Mouse (Mus musculus) midbrain, embryonic 15.5 days (tissue): ENCODE results near the gene Ciz1. TPM values are rescaled to one million over a fixed set of nuclear protein-coding genes. Genes with fewer than 3 reads are reported as not detected.

ENCODE experiments used
- ATAC-seq: fragments of 200-750 bp; cut with Nextera tagmentation; replicated peaks from 2 replicates; pipeline ENCODE4 v1.8.0; 2017; ENCODE audit warnings: moderate TSS enrichment
- H3K27ac ChIP-seq: fragments of 300-500 bp; sonication (generic); 2 replicates; pipeline ENCODE4 v1.5.1; 2015; ENCODE audit warnings: mild to moderate bottlenecking, inconsistent platforms
- H3K27me3 ChIP-seq: fragments of 300-500 bp; sonication (generic); replicated peaks from 2 replicates; pipeline ENCODE4 v1.6.1; 2015; ENCODE audit warnings: inconsistent platforms
- H3K36me3 ChIP-seq: fragments of 300-500 bp; sonication (generic); replicated peaks from 2 replicates; pipeline ENCODE4 v1.6.1; 2015; ENCODE audit warnings: inconsistent platforms
- H3K4me1 ChIP-seq: fragments of 300-500 bp; sonication (generic); 2 replicates; pipeline ENCODE4 v1.6.1; 2015; ENCODE audit warnings: inconsistent platforms
- H3K4me2 ChIP-seq: fragments of 300-500 bp; sonication (generic); 2 replicates; pipeline ENCODE4 v1.6.1; 2015; ENCODE audit warnings: inconsistent platforms, mild to moderate bottlenecking, moderate library complexity
- H3K4me3 ChIP-seq: fragments of 300-500 bp; sonication (generic); 2 replicates; pipeline ENCODE4 v1.5.1; 2015; ENCODE audit warnings: mild to moderate bottlenecking, inconsistent platforms
- H3K9ac ChIP-seq: fragments of 300-500 bp; sonication (generic); 2 replicates; pipeline ENCODE4 v1.6.1; 2015; ENCODE audit warnings: mild to moderate bottlenecking, inconsistent platforms
- H3K9me3 ChIP-seq: fragments of 300-500 bp; sonication (generic); 2 replicates; pipeline ENCODE4 v1.6.1; 2016; ENCODE audit warnings: inconsistent platforms
- WGBS: fragments of 180-500 bp; shearing (Covaris S2); methylation state at CpG from one replicate; pipeline ENCODE4 v1.1.7; 2015; ENCODE audit warnings: mixed read lengths; 5-methylcytosine and 5-hydroxymethylcytosine counted together
- polyA plus RNA-seq: library from polyadenylated mRNA; unstranded; fragments of >200 nt; fragmentation: Nextera tagmentation; extraction: Ambion mirVana; gene quantifications from 2 replicates; pipeline ENCODE4 v1.2.1, GENCODE M21; 2015

The Ciz1 gene
- polyA plus RNA-seq, 1 experiment from 2014 or later, result 64.4 TPM

DNA sequence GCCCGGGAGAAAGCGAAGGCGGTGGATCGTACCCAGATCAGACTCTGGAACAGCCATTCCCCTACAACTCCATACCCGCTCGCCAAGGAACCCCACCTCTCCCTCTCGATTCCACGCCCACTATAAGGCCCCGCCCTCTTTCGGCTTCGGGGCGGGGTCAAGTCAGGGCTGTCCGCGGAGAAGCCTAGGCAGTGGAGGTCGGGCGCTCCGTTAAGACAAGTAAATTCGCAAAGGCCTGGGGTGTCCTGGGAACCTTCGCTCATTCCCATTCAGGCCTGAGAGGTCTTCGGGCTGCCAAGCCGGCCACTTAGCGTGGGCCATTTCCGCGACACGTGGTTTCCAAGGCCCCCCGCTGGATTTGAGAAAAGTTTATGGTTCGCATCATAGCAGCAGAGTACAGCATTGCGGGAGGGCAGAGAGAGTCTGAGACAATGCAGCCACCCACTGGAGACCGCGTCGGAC is 43.4 kb downstream of the Ciz1 start, which contains the start of gene Ptges2:
Gene Ptges2, plus strand, starts transcription at position 413 of the 462 bp plus-strand sequence.
- no peaks in the 10 kb centered on the region for H3K36me3 ChIP-seq
- WGBS, result under 1% methylated on average over 31 of the region's 31 CpGs
- peak within 1 kb of the TSS; percentile 95 for H3K27ac ChIP-seq
- H3K9me3 ChIP-seq, result no peaks in the 10 kb centered on the region
- peaks cover 22% of the 10 kb centered on the region for H3K4me1 ChIP-seq
- no peaks in the 10 kb centered on the region for H3K27me3 ChIP-seq
- peak within 1 kb of the TSS; percentile 73 for H3K9ac ChIP-seq
- peak within 1 kb of the TSS; percentile 69 for H3K4me3 ChIP-seq
- ATAC-seq, result peak; percentile 92
- H3K4me2 ChIP-seq, result peak within 1 kb of the TSS; percentile 88

DNA sequence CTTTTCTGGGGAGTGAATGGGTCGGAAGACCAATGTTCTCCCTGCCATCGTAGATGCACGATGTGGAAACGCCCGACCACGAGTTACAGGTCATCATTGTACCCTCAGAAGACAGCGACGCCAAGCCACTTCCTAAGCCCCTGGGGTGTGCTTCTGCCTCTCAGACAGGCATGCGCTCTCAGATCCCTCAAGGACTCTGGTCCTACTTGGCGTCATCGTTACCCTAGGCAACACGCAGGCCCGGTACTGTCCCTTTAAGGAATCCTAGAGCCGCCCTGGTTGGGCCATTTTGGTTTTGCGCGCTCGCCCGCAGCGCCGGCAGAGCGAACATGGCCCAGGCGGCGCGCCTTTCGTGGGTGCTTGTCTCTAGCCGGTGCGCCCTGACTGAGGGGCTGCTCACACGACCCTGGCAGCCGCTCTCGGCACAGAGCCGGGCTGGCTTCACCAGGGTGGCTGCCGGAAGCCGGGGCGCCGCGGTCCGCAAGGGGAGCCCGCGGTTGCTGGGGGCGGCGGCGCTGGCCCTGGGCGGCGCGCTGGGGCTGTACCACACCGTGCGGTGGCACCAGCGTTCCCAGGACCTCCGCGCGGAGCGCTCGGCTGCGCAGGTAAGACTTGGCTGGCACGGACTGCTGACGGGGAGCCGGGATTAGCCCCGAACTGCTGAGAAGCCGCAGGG is 44.0 kb downstream of the Ciz1 start:
- peak overlapping the region; percentile 69 for H3K4me3 ChIP-seq
- peak overlapping the region; percentile 73 for H3K9ac ChIP-seq
- peaks cover 22% of the 10 kb centered on the region for H3K4me1 ChIP-seq
- under 1% methylated on average over 59 of the region's 59 CpGs for WGBS
- H3K9me3 ChIP-seq, result no peaks in the 10 kb centered on the region
- H3K27ac ChIP-seq, result peak overlapping the region; percentile 95
- H3K36me3 ChIP-seq, result peaks cover 3% of the 10 kb centered on the region; the same call in 1 of the 2 replicates
- H3K4me2 ChIP-seq, result peak overlapping the region; percentile 88
- peak; percentile 96 for ATAC-seq
- H3K27me3 ChIP-seq, result no peaks in the 10 kb centered on the region

DNA sequence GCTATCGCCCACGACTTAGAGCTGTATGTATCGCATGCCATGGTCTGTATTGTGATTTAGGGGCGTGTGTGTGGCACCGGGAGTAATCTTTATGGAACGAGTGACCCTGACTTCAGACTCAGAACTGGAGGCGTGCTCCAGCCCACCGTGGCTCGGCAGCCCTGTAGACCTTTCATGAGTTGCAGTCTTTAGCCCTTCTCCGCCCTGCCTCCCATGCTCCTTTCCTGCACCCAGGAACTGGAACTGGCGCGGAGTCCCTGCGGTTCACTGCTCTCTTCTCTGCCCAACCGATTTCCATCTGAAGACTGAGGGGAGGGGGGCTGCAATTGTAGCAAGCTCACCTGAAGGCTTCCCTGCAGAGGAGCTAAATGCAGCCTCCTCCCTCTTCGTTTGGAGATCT is 44.6 kb downstream of the Ciz1 start:
- Histone ChIP-seq H3K4me3 (peak overlapping the region; percentile 69), H3K9me3 (no peaks in the 10 kb centered on the region), H3K27me3 (no peaks in the 10 kb centered on the region), H3K9ac (peak overlapping the region; percentile 73), H3K27ac (peak overlapping the region; percentile 95), H3K4me1 (peaks cover 22% of the 10 kb centered on the region), H3K36me3 (peaks cover 7% of the 10 kb centered on the region; the same call in 1 of the 2 replicates), H3K4me2 (peak overlapping the region; percentile 88)
- WGBS, result 0% methylated on average over 15 of the region's 15 CpGs
- ATAC-seq, result no peak

DNA sequence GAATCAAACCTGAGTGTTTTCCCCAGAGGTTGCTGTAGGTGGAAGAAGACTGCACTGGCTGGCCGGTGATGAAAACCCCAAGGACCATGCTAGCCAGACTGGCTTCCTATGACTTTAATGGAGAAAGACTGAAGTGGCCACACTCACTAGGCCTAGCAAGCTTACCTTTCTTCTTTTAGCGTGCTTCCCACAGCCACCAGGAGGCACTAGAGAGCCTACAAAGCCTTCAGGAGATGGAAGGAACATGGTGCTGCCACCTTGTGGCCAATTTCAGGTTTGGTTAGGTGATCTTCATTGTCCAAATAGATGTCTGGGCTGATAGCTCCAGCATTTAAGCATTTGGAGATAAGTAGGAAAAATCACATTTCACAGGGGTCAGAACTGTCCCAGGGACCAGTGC is 52.5 kb downstream of the Ciz1 start:
- Histone ChIP-seq H3K9ac (no peak overlapping the region), H3K9me3 (no peaks in the 10 kb centered on the region), H3K27me3 (no peaks in the 10 kb centered on the region), H3K4me2 (no peak overlapping the region), H3K27ac (no peak overlapping the region), H3K36me3 (peaks cover 16% of the 10 kb centered on the region; the same call in 1 of the 2 replicates), H3K4me3 (no peak overlapping the region), H3K4me1 (no peaks in the 10 kb centered on the region)
- WGBS, result 10% methylated on average over 2 of the region's 2 CpGs
- 0 out of 2 replicates have a peak, but pooled peaks have one; percentile 39 for ATAC-seq

DNA sequence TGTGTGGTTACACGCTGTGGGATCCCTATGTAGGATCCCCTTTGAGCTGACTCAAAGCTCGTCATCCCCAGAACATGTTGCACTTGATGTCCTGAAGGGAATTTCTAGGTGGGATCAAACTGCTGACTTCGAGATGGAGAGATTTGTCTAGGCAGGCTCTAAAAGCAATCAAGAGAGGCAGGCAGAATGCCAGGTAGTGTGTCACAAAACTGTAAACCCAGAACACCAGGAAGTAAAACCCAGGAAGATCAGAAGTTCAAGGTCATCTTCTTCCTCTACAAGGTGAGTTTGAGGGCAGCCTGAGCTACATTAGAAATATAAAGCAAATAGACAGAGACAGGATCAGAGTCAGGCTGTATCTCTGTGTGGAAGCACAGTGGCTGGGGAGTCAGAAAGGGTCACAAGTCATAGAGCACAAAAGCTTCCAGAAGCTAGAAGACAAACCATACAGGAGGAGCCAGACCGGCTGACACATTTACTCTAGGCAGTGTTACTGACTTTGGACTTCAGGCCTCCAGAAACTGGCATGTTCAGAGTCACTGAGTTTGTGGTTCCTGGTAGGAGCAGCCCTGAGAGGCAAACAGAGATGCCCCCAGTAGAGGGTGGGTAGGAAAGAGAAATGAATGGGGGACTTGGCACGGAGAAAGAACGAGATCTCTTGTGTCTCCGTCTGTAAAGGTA is 55.2 kb downstream of the Ciz1 start:
- no peak for ATAC-seq
- WGBS, result 82% methylated on average over 7 of the region's 7 CpGs
- H3K4me2 ChIP-seq, result no peak overlapping the region

DNA sequence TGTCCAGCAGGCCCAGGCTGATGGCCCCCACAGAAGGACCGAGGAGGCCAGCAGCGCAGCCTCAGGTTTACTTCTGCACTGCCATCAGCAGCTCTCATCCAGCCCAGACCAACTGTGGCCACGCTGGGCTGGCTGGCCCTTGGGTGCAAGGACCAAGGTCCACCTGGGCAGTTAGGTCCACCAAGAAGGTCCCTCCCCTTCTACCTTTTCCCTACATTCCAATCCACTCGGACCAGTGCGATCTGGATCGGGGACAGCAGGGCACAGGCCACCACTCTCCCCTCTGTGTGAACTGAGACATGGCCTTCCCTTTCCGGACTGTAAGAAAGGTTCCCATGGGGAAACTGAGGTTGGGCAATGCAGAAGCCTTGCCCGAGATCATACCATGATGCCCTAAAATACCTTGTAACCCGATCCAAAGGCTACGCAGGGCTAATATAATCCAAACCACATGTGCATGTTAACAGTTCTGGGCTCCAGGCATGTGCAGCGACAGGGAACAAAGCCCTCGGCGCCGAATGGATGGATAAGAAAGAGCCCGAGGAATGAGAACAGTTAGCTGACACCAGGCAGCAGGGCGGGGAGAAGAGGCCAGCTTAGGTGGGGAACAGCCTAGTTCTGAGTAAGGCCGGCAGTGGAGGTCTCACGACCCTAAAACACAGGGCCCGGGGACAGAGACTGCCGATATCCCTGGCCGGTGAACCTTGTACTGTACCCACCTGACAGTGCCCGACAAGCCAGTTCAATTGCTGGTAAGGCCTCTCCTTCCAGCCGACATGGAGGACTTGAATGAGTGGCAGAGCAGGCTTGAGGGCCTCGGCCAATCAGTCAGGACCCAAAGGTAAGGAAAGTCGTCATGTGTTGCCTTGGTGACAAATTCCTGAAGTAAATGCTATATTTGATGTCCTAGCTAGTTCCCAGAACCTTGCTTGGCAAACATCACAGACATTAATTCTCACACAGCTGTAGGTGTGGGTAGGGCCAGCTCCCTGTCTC is 56.6 kb downstream of the Ciz1 start:
- no peak for ATAC-seq
- 69% methylated on average over 25 of the region's 25 CpGs for WGBS
- Histone ChIP-seq H3K9me3 (no peaks in the 10 kb centered on the region), H3K36me3 (no peaks in the 10 kb centered on the region), H3K27me3 (no peaks in the 10 kb centered on the region), H3K4me1 (no peaks in the 10 kb centered on the region), H3K27ac (no peak overlapping the region), H3K9ac (no peak overlapping the region), H3K4me2 (no peak overlapping the region), H3K4me3 (no peak overlapping the region)

More for the DNA sequence above, 55.2 kb downstream of the Ciz1 start:
- no peaks in the 10 kb centered on the region for H3K9me3 ChIP-seq
- H3K36me3 ChIP-seq, result 0 out of 2 replicates have a peak, but pooled peaks cover 3% of the 10 kb centered on the region
- H3K4me1 ChIP-seq, result no peaks in the 10 kb centered on the region
- no peaks in the 10 kb centered on the region for H3K27me3 ChIP-seq
- H3K4me3 ChIP-seq, result no peak overlapping the region
- no peak overlapping the region for H3K9ac ChIP-seq
- no peak overlapping the region for H3K27ac ChIP-seq

DNA sequence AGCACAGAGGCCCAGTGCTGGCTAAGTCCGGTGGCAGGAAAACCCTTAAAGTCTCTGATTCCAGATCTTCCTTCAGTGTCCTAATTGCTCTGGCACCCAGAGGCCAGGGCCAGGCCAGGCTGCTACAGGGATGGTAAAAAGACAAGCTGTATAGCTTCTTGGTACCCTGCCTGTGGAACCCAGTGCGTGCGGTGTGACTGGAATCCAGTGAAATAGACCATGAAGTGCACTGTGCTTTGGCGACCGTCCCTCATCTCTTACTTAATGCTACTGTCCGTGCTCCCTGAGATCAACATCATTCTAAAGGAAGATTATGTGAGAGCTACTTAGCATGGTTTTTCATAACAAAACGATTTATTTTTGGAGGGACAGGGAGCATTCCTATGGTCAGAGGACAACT is 59.3 kb downstream of the Ciz1 start:
- 85% methylated on average over 7 of the region's 7 CpGs for WGBS
- Histone ChIP-seq H3K4me2 (no peak overlapping the region), H3K27ac (no peak overlapping the region), H3K9me3 (no peaks in the 10 kb centered on the region), H3K4me3 (no peak overlapping the region), H3K9ac (no peak overlapping the region), H3K36me3 (peaks cover 20% of the 10 kb centered on the region), H3K4me1 (no peaks in the 10 kb centered on the region), H3K27me3 (no peaks in the 10 kb centered on the region)
- ATAC-seq, result no peak

DNA sequence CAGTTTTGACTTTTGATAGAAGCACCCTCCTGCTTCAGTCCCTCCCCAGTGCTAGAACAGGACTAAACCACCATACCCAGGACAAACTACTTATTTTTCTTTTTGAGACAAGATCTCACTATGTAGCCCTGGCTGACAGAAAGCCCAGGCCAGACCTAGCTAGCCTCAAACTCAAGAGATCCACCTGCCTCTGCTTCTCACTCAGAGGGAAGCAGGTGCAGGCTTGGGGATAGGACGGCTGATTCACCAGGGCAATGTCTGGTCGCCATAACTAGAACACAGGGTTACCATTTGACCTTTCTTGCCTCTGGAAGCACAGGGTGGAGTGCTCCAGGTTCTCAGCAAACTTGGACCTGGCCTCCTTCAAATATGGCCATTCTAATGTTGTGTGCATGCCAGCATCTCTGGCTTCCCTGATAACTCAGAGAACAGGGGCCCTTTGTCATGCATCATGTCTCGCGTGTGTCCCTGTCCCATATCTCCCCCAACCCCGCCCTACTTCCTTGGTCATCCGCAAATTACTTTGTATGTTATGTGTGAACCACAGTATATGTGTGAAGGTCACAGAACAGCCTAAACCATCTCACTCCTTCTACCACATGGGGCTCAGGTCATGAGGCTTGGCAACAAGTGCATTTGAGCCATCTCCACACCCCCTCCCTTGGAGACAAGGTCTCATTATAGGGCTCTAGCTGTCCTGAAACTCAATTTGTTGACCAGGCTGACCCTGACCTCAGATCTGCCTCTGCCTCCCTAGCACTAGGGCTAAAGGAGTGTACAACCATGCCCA is 60.8 kb downstream of the Ciz1 start:
- no peak overlapping the region for H3K4me2 ChIP-seq
- no peaks in the 10 kb centered on the region for H3K9me3 ChIP-seq
- no peak overlapping the region for H3K4me3 ChIP-seq
- 91% methylated on average over 6 of the region's 6 CpGs for WGBS
- no peak for ATAC-seq
- no peak overlapping the region for H3K9ac ChIP-seq
- H3K36me3 ChIP-seq, result peaks cover 34% of the 10 kb centered on the region
- H3K27ac ChIP-seq, result no peak overlapping the region
- no peaks in the 10 kb centered on the region for H3K27me3 ChIP-seq
- no peaks in the 10 kb centered on the region for H3K4me1 ChIP-seq

DNA sequence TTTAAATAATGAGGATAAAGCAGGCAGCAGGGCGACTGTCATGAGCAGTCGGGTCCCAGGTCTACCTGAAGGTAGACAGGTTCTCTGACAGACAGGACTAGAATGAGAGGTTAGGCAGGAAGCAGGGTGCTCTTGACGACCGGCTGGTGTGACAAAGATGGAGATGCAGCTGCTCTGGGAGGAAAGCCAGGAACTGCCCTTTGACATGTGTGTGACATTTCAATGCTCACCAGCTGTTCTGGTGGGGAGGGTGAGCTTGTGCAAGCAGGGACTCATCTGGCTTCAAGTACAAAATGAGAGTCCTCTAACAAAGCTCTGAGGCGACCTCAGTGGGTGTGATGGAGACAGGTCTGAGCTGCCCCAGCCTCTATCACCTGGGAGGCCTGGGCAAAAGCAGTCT is 61.8 kb downstream of the Ciz1 start:
- 65% methylated on average over 5 of the region's 5 CpGs for WGBS
- no peaks in the 10 kb centered on the region for H3K4me1 ChIP-seq
- ATAC-seq, result no peak
- H3K27me3 ChIP-seq, result no peaks in the 10 kb centered on the region
- no peaks in the 10 kb centered on the region for H3K9me3 ChIP-seq
- no peak overlapping the region for H3K4me3 ChIP-seq
- H3K27ac ChIP-seq, result no peak overlapping the region
- H3K9ac ChIP-seq, result no peak overlapping the region
- H3K4me2 ChIP-seq, result no peak overlapping the region
- peaks cover 43% of the 10 kb centered on the region for H3K36me3 ChIP-seq

DNA sequence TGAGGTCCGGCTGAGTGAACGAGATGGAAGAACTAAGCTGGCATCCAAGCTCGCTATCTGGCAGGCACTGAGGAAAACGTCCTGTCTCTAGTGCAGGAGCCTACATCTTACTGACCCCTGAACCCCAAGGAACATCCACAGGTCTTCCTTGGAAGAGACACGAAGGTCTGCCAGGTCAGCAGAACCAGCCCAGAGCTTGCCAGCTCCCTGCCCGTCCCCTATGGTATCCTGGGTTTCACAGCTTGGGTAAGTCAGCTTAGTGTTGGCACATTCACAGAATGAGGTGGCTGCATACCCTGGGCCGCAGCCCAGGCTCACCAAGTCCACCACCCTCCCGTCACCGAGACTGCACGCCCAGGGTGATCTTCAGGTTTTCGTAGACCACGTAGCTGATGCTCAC is 63.7 kb downstream of the Ciz1 start:
- Histone ChIP-seq H3K27ac (no peak overlapping the region), H3K27me3 (no peaks in the 10 kb centered on the region), H3K36me3 (peaks cover 60% of the 10 kb centered on the region), H3K4me1 (no peaks in the 10 kb centered on the region), H3K9me3 (no peaks in the 10 kb centered on the region), H3K4me2 (no peak overlapping the region), H3K9ac (no peak overlapping the region), H3K4me3 (no peak overlapping the region)
- ATAC-seq, result no peak
- 96% methylated on average over 12 of the region's 12 CpGs for WGBS

DNA sequence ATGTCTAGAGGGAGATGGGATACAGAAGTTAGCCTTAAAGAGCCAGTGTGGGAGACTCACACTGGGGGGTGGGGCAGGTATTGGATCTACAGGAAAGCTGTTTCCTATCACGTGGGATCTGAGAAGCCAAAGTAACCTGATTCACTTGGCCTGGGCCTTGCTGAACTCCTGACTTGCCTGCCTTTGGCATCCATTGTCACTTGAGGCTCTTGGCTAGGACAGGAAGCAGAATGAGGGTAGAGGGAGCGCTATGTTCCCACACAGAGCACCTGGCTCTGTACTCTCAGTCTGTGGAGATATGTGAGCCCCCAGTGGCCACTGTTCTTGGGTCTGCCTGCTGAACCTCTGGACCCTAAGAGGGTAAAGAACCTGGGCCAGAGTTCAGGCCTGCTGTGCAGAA is 64.4 kb downstream of the Ciz1 start:
- Histone ChIP-seq H3K4me2 (no peak overlapping the region), H3K4me1 (no peaks in the 10 kb centered on the region), H3K9me3 (no peaks in the 10 kb centered on the region), H3K27ac (no peak overlapping the region), H3K4me3 (no peak overlapping the region), H3K36me3 (peaks cover 63% of the 10 kb centered on the region), H3K9ac (no peak overlapping the region), H3K27me3 (no peaks in the 10 kb centered on the region)
- ATAC-seq, result no peak
- 96% methylated on average over 2 of the region's 2 CpGs for WGBS
